Mouse (Mus musculus) right cerebral cortex, adult 18-20 months (tissue): Measurements from ENCODE around the gene 4933427D14Rik.
A peak's percentile ranks its signal among the peaks of the same experiment; 100 is the strongest.
"Not testable (repeated sequence)": the region's sequence is repeated elsewhere in the genome, so short reads cannot be mapped to it uniquely, and the experiment has no call there.

Source experiments
- DNase-seq: peaks from one replicate; pipeline ENCODE4 v3.0.0; 2022; ENCODE audit warnings: mixed read lengths

Gene 4933427D14Rik

DNA sequence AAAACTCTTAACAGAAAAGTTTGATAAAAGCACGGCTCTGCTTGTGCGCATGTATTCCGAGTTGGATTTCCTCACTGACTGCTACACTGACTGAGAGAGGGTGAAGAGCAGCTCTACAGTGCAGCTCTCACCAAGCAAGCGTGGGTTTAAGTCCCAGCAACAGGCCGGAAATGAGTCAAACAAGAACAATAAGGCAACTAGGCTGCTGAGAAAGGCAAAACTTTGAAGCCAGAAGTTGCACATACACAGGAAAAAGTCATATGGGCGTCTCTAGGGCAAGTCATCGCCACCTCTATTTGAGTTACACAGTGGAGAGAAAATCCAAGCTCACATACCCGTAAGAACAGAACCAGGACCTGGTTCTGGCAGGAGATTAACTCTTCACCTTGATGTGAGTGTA is 10.8 kb downstream of the 4933427D14Rik start:
- DNase-seq = no peak

DNA sequence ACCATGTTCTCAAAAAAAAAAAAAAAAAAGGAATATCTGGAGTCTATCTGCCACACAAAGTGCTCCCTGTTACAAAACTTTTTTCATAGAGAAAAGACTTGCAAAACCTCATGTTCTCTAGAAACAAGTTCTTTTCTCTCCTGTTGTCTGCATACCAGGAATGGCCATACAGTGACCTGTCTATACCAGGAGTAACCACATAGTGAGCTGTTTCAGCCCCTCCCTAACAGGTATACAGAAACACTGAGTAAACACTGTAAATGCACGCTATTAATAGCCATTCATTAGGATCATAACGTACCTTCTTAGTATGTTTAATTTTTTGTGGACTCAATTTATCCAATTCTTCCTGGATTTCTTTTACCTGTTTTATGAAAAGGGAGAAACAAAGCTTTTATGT is 13.0 kb downstream of the 4933427D14Rik start:
- no peak for DNase-seq

DNA sequence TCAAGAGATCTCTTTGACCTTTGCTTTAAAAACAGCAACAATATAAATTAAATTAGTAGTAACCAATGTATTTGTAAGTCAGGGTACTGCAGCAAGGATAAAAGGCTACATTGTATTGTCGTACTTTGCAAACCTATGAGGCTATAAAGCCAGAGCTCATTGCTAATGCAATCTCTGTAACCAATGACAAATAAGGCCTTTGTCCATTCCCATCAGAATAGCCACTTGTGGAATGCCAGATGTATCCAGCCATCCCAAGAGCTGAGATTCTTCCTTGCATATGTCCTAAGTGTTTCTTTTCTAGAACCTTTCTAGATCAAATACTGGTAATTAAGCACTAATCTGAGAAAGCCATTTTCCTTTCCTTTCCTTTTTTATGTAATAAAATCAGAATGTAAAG is 16.4 kb downstream of the 4933427D14Rik start:
- DNase-seq = no peak

DNA sequence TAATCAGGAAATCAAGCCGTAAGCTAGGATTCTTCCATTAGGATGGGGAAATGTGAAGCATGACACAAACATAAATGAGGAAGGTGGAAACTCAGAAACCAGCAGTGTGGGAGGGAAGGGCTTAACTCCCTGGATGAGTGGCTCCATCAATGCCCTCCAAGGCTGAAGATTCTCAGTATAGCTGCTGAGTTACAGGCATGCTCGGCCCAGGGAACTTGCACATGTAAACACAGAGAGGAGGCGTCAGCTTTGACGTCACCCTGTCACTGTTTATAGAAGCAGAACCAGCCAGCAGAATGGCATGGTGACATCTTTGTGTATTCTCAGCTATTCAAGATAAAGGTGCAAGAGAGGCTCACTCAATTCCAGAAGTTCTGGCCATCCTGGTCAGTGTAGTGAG is 23.0 kb downstream of the 4933427D14Rik start:
- DNase-seq = no peak

DNA sequence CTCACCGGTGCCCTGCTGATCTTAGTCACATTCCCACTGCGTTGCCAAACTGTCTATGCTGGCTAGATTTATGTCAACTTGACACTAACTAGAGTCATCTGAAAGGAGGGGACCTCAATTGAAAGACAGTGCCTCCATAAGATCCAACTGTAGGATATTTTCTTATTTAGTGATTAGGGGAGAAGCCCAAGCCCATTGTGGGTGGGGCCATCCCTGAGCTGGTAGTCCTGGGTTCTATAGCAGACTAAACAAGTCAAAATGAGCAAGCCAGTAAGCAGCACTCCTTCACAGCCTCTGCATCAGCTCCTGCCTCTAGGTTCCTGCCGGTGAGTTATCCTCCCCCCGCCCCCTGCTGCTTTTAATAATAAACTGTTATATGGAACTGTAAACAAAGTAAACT is 26.1 kb downstream of the 4933427D14Rik start:
- DNase-seq = no peak

DNA sequence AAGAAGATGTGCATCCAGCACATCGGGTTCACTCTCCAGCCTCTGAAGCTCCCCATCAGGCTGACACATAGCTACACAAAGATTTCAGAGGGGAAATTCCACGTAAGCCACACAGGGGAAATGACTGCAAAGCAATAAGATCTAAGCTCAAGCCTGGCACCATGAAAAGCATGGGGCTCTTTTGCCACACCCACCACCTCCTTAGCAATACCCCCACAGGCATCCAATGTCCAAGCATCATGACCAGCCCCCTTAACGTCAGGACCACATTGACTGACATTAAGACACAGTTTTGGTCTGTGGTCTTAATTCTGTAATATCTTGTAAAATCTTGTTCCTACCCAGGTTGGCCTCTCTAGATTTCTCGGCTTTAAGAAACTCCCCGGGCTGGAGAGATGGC is 26.7 kb downstream of the 4933427D14Rik start:
- no peak for DNase-seq

DNA sequence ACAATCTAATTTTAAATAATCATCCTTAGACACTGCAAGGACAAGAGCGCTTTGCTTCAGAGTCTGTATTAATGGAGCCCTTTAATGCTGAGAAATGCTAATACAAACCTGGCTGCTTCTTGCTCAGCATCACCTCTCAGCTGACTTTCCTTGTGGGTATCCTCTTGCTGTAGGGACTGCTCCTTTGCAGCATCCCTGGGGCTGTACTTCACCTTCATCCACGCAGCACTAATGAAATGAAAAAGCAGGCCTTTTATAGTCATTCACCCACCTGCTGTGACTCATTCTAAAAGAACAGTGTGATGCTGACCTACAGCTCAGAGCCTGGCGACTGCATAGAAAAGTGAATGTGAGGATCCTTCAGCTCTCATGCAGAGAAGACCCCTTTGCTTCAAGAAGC is 30.7 kb downstream of the 4933427D14Rik start:
- no peak for DNase-seq

DNA sequence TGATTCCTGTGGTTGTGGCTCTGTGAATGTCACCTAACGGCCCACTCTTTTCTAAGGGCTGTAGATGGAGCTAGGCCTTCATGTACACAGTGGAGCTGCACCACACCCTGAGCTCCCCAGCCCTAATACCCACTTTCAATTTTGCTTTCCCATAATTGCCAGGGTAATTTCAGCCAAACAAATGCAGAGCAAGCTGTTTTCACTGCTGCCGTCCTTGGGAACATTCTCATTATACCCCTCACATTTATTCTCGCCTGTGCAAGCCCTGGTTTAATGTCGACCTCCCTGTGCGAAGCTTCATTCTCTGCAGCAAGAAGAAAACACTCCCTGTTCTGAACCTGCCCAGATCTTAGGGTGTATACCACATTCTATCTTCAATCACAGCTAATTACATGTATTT is 31.3 kb downstream of the 4933427D14Rik start:
- DNase-seq = no peak

DNA sequence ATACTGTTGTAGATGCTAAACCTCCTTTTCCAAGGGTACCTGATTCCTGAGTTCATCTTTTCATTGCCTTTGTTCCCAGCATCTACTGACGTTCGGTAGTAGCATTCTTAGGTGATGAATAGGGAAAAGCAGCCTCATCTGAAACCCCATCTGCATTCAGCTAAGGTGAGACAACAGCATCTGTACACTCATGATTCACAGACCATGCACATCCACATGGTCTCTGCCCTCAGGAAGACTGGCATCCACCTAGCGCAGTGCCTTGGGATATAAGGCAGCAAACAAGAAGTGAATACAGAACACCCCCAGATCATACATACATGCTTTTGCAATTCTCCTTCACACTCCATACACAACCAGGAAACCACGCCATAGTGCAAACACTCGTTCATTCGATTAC is 32.5 kb downstream of the 4933427D14Rik start:
- no peak for DNase-seq

DNA sequence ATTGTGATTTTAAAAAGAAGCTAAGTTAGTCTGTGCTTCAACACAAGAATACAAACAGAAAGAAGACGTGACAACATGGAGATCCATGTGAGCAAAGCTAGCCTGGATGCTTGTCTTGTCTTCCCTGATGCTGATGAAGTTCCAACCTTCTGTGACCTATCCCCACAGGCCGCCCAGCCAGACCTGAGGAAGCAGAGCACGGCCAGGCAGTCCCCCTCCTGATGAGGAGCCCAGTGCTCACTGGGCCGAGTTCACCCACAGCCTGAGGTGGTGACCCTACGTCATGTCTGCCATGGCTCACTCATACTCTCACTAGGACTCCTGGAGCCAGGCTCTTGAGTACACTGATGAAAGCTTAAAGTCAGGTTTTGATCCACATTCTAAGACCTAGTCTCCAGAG is 33.8 kb downstream of the 4933427D14Rik start:
- DNase-seq = no peak

DNA sequence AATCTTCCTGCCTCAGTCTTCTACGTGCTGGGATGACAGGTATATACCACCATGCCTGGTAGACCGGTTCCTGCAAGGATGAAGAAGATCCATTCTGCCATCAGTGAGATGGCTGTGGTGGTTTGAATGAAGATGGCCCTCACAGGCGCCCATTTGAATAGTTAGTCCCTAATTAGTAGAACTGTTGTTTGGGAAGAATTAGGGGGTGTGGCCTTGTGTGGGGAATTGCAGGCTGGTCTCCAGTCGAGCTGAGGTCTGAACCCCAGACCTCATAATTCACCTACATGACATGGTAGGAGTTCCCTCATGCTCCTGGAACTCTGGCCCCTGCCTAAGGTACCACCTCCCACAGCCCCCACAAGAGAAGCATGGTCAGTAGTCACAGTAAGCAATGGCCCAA is 35.4 kb downstream of the 4933427D14Rik start:
- DNase-seq = not testable (repeated sequence)

DNA sequence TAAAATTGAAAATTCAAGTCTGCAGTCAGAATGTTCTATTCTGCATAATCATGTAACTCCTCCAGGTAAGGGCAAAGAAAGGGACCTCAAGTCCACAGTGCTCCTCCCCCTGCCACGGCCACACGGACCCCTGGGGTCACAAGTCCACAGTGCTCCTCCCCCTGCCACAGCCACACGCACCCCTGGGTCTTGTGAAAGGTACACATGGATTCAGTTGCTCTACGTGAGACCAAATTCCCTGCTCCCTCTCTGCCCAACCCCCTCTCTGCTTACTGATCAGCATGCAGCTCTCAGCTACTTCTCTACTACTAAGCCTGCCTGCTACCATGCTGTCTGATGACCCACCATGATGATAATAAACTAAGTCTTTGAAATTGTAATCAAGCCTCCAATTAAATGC is 37.4 kb downstream of the 4933427D14Rik start:
- DNase-seq = no peak

DNA sequence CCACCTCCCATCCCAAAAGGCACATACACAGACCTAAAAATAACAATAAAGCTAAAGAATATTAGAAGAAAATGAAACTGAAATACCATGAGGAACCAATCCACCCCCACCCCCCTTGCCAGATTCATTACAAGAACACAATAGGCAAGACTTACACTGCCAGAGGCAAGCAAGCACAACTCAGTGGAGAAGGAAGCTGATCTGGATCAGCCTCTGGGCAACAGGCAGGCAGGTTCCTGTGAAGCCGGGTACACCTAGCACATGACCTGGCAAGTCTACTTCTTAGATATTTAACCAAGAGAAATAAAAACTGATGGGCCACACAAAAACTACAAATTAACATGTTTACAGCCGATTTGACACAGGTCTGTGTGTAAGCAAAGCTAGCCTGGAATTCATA is 44.1 kb downstream of the 4933427D14Rik start:
- DNase-seq = no peak

DNA sequence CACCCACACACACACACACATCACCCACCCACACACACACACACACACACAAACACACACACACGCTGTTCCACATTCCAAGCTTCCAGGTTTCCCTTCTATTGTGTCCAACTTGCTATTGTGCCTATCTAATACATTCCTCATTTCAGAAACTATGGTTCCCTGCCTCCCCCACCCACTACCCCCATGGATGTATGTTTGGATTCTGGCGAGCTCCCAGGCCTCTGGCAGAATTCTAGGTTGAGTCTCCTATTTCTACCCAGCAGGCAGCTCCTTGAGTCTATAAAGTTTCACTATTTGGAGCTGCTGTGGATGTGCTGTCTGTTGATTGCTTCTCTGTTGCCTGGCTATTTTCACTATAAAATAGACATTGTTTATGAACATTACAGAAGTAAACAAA is 50.6 kb downstream of the 4933427D14Rik start:
- peak; percentile 51 for DNase-seq

DNA sequence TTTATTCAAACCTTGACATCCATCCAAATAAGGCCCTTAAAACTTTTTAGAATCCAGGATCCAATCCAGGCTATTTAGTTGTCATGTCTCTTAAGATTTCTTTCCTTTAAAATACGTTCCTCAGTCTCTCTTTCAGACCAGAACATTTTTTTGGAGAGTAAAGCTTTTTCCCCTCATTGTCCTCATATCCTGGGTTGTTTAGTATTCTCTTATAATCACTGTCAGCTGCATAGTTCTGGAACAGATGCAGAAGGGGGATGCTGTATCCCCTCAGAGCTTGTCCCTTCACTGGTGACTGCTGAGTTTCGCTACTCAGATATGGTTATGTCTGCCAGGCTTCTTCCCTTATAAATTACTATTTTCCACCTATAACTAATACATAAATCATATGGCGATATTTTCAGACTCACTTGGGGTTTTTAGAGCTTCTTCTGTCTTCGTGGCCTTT is 51.3 kb downstream of the 4933427D14Rik start:
- no peak for DNase-seq

DNA sequence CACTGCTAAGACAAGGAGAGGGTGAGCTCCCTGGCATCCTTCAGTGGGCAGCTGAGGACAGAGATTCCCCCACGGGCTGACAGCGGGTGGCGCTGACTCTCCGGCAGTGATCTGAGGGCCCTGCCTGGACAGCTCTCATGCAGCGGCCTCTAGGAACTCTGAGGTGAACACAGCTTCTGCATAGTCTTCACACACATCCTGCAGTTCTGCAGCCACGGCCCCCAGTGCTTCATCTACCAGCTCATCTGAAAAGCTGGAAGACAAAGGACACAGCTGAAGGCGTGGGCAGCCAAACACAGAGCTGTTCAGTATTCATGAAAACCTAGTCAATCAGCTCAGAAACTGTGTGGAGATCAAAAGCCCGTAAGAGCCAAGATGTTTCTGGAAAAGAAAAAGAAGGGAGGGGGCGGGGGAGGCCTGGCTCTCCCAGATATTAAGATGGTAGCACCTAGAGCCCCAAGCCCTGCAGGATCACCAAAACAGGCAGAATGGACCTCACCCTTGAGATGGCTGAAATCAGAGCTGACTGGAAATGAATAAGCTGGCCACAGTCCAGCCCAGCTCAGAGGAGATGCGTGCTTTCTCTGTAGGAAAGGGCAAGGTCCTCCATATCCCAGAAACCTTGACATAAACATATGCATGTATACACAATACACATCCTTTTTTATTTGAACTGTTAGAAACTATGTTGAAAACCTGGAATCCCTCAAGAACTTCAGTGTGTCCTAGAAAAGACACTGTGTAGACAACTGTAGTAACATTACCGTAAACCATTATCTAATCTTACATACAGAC is 51.9 kb downstream of the 4933427D14Rik start:
- DNase-seq = peak; percentile 72

DNA sequence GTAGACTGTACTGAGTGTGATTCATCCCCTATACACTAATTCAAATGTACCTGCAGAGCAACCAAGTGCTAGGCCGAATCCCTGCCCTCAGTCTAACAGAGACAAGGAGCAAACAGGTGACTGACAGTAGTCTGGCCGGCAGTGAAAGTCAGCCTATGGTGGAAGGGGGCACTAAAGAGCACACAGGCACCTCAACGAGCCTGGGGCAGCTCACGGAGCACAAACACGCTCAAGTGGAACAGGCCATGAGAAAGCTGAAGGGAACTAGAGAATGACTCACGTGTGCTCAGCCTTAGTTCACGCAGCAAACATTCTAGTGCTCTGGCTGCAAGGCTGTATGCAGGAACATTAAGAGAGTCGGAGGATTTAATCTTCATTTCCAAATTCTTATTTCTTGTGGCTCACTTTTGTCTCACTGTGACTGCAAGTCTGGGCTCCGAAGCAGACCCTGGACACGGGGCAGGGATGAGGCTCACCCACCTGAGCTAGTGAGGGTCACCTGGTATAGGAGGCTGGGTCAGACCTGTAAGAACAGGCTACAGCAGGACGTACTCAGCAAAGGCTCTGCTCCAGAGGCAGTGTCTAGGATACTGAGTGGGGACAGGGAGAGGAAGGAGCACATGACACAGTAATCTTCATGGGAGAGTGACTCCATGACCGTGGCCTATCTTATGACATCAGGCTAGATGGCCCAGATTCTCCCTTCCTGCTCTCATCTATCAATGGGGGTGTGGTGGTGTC is 54.0 kb downstream of the 4933427D14Rik start:
- DNase-seq = no peak

DNA sequence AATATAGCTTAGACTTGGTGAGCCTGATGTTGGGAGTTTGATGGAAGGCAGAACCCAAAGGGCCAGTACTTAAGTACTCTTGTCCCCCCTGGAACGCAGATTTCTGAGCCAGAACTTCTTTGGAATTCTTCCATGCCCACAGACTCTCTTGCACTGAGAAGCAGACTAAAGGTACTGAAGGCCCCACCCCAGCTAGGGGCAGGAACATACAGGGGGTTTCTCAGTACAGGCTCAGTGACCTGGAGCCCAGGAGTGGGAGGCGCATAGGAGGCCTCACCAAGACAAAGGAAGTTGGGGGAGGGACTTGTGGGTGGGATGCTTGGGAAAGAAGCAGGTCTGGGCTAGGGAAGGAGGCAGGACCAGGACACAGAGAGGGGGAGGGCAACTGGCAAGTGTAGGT is 56.1 kb downstream of the 4933427D14Rik start:
- DNase-seq = no peak

DNA sequence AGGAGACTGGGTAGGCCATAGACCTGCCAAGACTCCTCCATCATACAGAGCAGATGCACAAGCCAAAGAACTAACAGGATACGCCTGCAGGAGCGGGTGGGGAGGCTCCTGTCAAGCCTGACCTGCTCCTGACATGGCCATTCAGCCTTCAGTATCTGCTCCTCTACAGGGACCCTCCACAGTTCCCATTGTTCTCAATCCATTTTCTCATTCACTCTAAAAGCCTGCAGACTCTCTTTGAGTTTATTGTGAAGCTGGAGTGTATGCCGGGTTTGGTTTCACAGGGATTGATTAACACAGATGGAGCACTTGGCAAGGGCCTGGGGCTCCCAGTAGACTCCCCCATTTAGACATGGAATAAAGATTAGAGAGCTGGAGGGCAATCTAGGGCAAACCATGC is 59.3 kb downstream of the 4933427D14Rik start:
- no peak for DNase-seq

DNA sequence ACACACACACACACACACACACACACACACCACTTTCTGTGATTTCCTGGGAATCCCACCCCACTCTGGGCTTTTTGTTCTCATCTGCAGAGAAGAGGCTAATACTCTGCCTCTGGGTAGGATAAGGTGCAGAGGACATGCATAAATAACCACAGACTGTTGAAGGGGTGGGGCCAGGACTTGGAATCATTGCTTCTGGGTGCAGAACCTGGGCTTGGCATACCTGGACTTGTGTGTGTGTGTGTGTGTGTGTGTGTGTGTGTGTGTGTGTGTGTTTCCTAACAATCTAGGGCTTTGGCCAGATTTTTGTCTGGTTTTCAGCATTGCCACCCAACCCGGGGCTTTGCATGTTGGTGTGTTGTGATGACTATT is 61.4 kb downstream of the 4933427D14Rik start:
- no peak for DNase-seq

DNA sequence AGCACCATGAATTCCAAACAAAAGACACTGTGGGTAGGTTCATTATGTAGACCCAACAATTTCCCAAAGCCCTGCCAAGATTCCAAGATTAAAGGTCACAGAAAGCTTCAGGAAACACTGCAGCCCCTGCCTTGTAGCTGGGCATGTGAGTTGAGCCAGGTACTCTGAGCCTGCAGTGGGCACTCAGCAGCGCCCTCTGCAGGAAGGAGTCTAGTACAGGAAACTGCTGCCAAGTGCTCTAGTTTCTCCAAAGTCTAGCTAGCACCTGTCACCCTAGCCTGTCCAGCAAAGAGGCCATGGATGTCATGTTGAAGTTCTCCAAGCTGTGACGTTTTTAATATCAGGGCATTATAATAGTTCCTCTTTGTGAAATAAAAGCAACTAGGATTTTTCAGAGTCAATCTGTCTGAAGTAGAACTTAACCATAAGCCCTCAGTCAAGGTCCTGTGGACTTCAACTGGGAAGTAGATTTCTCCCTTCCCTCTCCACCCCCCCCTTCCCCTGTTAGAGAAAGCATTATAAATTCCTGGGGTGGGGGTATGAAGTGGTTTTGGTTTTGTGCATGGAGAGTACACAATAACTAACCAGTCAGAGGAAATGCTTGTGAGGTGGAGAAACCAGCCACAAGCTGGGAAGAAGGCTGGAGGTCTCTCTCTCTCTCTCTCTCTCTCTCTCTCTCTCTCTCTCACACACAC is 61.9 kb downstream of the 4933427D14Rik start:
- no peak for DNase-seq

DNA sequence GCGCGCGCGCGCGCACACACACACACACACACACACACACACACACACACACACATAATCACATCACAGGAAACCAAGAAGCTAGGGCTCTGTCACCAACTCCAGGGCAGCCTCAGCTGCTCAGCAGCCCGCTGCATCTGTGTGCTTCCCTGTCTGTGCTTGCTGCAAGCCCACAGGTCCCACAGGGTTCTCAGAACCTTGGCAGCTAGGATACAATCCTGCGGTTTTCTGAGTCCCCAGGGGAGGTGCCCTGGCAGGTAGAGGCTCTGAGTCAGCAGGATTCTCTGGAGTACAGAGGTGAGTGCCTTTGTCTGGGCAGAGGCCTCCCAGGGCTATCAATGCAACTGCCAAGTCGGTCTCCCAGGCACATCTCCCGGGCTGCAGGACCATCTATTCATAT is 64.4 kb downstream of the 4933427D14Rik start:
- no peak for DNase-seq

DNA sequence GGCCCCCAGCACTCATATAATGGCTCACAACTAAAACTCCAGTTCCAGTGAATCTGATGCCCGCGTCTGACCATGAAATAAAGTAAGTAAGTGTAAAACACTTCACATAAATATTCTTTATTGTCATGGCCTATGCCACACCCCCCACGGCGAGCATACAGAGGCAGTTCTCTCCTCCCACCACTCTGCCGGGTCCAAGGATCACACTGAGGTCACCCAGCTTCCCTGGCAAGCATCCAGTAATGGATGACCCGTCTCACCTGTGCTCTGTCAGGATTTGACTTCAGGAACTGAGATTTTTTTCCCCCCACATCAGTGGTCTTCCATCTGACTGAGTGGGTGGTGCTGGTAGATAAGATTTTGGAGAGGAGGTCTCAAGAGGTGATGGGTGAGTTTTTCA is 67.1 kb downstream of the 4933427D14Rik start:
- DNase-seq = no peak
